Mouse (Mus musculus): ENCODE measurements around the gene Ttll5. TPM values are rescaled to one million over a fixed set of nuclear protein-coding genes. Genes with fewer than 3 reads are reported as not detected.

Ttll5 gene
- polyA plus RNA-seq, 1 experiment from 2014 or later: 13.9 TPM

DNA sequence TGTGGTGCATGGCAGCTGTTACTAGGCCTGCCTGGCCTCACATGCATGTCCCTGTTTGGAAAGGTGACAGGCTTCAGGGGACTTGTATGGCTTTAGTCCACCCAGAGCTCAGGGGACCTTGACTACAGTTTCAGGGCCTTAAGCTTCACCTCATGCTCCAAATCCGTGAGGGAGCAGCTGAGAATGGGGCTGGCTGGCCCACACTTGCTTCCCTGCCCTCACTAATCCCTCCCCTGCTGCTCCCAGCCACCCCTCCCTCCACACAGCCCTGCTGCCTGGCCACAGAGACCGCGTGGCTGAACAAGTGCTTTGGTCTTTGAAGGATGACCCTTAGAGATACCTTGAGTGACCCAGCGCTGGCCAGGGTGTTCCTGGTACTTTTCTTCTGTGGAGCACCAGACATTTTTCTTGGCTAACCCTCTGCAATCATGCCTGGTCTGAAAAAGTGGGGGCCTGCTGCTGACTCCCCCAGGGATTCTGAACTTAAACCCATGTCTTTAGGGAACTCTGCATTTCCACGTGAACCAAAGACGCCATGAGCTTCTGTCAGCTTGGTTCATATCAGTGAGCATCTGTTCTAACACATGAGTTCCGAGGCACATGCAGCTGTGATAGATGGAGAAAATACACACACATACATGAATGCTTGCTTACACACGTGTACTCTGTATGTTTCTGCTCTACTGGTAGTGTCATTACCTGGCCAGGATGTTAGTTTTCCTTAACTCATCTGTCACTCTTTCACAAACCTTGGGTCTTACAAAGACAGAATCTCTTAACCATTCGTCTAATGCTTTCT, 212.1 kb downstream of the Ttll5 start:
- no peak for ATAC-seq (ENCODE audit: borderline replicate concordance, extremely low read depth, low FRiP score, low TSS enrichment)
- H3K4me3 ChIP-seq: no peak overlapping the region
- H3K36me3 ChIP-seq: no peaks in the 10 kb centered on the region
- no peak overlapping the region for H3K4me2 ChIP-seq
- H3K9me3 ChIP-seq: no peaks in the 10 kb centered on the region
- H3K27ac ChIP-seq: peak overlapping the region; percentile 26
- H3K9ac ChIP-seq: no peak overlapping the region
- peaks cover 14% of the 10 kb centered on the region for H3K4me1 ChIP-seq
- no peaks in the 10 kb centered on the region for H3K27me3 ChIP-seq
- WGBS: 38% methylated on average over 9 of the region's 9 CpGs

DNA sequence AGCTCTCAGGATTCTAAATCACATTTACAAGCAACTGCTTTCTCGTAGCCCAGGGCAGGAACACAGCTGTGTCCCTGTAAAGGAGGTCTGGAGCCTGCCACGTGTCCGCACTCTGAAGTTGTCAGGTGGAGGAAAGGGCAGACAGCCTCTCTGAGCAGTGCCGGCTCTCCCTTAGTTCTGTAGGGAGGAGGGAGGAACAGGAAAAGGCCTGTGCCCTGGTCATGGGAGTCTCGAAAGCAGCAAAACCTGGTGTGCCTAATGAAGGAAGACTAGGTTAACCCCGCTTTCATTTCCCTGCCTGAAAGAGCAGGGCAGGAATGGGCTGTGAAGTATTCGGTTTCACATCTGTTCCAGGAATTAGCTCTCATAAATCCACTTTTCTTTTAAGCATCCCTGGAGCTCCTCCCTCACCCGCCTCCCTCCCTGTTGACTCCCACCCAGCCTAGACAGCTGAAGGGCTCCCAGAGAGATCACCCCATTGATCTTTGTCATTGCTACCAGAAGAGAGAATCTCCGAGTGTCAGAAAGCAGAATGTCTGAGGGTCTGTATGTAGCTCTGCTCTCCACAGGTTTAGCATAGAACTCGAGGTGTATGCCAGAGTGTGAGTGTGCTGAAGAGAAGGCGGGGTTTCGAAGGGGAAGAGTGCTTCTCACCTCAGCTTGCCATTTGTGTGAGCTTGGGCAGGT, 212.9 kb downstream of the Ttll5 start:
- WGBS: 22% methylated on average over 12 of the region's 12 CpGs
- Histone ChIP-seq H3K36me3 (no peaks in the 10 kb centered on the region), H3K27ac (peak overlapping the region; percentile 26), H3K4me1 (peaks cover 14% of the 10 kb centered on the region), H3K9ac (no peak overlapping the region), H3K27me3 (no peaks in the 10 kb centered on the region), H3K4me2 (no peak overlapping the region), H3K4me3 (no peak overlapping the region), H3K9me3 (no peaks in the 10 kb centered on the region)
- ATAC-seq (ENCODE audit: borderline replicate concordance, extremely low read depth, low FRiP score, low TSS enrichment): 0 out of 2 replicates have a peak, but pooled peaks have one; percentile 11

DNA sequence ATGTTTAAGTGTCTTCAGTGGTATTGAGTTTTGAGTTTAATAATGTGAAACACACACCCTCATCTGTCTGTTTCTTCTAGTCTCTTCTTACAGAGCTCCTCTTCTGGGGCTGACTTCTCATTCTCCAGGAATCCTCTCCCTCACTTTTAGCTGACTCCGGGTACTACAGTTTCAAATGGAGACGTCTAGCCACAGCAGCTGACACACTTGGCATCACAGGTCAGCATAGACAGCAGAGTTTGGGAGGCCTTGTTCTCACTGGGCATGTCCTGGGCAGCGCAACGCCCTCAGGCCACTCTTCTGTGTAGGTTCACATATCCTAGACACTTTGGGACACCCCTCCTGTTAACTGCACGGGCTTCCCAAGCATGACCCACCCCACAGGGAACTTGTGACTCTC, 214.6 kb downstream of the Ttll5 start:
- H3K27ac ChIP-seq: no peak overlapping the region
- H3K4me3 ChIP-seq: no peak overlapping the region
- no peak for ATAC-seq (ENCODE audit: borderline replicate concordance, extremely low read depth, low FRiP score, low TSS enrichment)
- H3K9ac ChIP-seq: no peak overlapping the region
- 83% methylated on average over 5 of the region's 5 CpGs for WGBS
- peaks cover 12% of the 10 kb centered on the region for H3K4me1 ChIP-seq
- H3K27me3 ChIP-seq: no peaks in the 10 kb centered on the region
- no peaks in the 10 kb centered on the region for H3K9me3 ChIP-seq
- H3K36me3 ChIP-seq: peaks cover 5% of the 10 kb centered on the region; the same call in 1 of the 2 replicates
- no peak overlapping the region for H3K4me2 ChIP-seq

DNA sequence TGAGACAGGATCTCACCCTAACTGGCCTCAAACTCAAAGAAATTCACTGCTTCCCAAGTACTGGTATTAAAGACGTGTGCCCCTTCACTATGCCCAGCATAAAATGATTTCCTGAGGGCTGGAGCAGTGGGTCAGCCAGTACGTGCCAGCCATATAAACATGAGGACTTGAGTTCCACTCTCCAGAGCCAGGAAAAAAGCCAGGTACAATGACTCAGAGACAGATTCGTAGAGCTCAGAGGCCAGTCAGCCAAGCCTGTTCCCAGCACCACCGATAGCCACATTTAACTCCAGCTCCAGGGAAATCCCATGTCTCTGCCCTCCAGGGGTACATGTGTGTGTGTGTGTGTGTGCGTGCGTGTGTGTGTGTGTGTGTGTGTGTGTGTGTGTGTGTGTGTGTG, 215.3 kb downstream of the Ttll5 start:
- WGBS: 75% methylated on average over 4 of the region's 6 CpGs
- H3K9me3 ChIP-seq: no peaks in the 10 kb centered on the region

DNA sequence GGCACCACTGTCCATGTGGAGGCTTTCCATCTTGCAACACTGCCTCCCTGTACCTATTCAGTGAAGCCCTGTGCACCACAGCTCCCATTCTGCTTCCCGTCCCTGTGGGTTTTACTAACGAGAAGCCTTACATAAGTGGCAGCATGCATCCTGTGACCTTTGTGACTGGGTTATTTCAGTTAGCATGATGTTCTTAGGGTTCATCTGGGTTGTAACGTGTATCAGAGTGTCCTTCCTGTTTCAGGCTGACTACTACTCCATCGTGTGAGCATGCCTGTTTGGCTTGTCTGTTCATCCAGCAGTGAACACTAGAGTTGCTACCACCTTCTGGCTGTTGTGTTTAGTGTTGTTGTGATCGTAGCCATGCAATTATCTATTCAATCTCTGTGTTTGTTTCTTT, 221.7 kb downstream of the Ttll5 start:
- WGBS: 78% methylated on average over 5 of the region's 5 CpGs
- Histone ChIP-seq H3K36me3 (peaks cover 5% of the 10 kb centered on the region; the same call in 1 of the 2 replicates), H3K4me2 (no peak overlapping the region)

More for the DNA sequence above, 215.3 kb downstream of the Ttll5 start:
- Histone ChIP-seq H3K36me3 (peaks cover 5% of the 10 kb centered on the region; the same call in 1 of the 2 replicates), H3K27ac (no peak overlapping the region), H3K9ac (no peak overlapping the region), H3K4me1 (peaks cover 12% of the 10 kb centered on the region), H3K4me2 (no peak overlapping the region), H3K27me3 (no peaks in the 10 kb centered on the region), H3K4me3 (no peak overlapping the region)
- no peak for ATAC-seq (ENCODE audit: borderline replicate concordance, extremely low read depth, low FRiP score, low TSS enrichment)

DNA sequence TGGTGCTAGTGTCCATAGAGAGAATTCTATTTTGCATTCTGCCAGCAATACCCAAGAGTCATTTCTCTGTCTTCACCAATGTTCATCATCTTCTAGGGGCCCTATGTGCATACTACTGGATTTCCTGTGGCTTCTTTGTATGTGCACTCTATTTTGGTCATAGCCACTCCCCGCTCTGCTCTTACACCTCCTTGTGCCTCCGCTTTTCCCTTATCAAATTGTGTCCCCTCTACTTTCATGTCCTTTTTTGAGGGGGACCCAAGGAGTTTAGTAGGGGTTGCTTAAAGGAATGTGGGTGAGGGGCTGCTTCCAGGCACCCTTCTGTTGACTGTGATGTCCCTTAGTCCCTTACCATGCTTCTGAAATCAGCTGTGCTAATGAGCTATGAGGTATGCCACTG, 222.3 kb downstream of the Ttll5 start:
- Histone ChIP-seq H3K27me3 (no peaks in the 10 kb centered on the region), H3K4me1 (no peaks in the 10 kb centered on the region), H3K36me3 (peaks cover 5% of the 10 kb centered on the region; the same call in 1 of the 2 replicates), H3K9ac (no peak overlapping the region), H3K4me2 (no peak overlapping the region), H3K27ac (no peak overlapping the region), H3K4me3 (no peak overlapping the region), H3K9me3 (no peaks in the 10 kb centered on the region)
- no peak for ATAC-seq (ENCODE audit: borderline replicate concordance, extremely low read depth, low FRiP score, low TSS enrichment)
- 95% methylated on average over 2 of the region's 2 CpGs for WGBS

More for the DNA sequence above, 221.7 kb downstream of the Ttll5 start:
- no peak overlapping the region for H3K27ac ChIP-seq
- H3K9ac ChIP-seq: no peak overlapping the region
- H3K9me3 ChIP-seq: no peaks in the 10 kb centered on the region
- no peaks in the 10 kb centered on the region for H3K4me1 ChIP-seq
- ATAC-seq (ENCODE audit: borderline replicate concordance, extremely low read depth, low FRiP score, low TSS enrichment): no peak
- H3K4me3 ChIP-seq: no peak overlapping the region
- H3K27me3 ChIP-seq: no peaks in the 10 kb centered on the region

DNA sequence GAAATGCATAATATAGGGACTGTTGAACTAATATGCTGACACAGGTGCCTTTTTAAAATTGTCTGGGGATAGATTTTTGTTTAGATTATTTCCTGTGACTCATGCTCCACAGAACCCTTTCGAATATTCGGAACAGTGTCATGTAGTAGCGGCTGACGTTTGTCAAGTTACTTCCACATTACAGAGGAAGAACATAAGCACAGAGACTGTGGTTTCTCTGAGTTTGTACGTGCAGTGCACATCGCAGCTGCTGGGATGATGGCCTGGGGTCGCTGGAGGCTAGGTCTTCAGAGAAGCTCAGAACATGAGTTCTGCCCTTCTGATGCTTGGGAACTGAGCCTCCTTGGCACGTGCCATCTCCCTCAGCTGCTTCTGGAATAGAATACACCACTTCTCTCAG, 222.9 kb downstream of the Ttll5 start:
- no peaks in the 10 kb centered on the region for H3K27me3 ChIP-seq
- no peak overlapping the region for H3K4me2 ChIP-seq
- H3K9ac ChIP-seq: no peak overlapping the region
- peaks cover 5% of the 10 kb centered on the region; the same call in 1 of the 2 replicates for H3K36me3 ChIP-seq
- H3K27ac ChIP-seq: no peak overlapping the region
- no peak overlapping the region for H3K4me3 ChIP-seq
- H3K4me1 ChIP-seq: no peaks in the 10 kb centered on the region
- H3K9me3 ChIP-seq: no peaks in the 10 kb centered on the region
- WGBS: 72% methylated on average over 8 of the region's 8 CpGs
- ATAC-seq (ENCODE audit: borderline replicate concordance, extremely low read depth, low FRiP score, low TSS enrichment): no peak

DNA sequence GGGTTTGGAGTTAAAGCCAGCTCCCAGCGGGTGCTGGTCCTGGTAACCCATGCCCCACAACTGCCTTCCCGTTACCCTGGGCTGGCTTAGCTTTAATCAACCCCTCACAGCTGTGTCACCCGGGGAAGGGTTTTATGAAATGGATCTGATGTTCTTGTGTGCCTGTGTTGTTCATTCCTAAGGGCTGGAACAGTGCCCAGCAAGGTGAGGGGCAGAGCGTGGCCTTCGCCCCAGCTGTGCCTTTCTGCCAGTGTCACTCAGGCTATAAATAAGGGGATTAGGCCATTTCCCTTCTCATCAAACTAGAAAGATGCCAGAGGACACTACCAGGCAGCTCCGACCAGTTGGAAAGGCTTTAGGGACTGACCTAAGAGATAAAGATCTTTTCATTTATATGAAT, 225.4 kb downstream of the Ttll5 start:
- Histone ChIP-seq H3K36me3 (no peaks in the 10 kb centered on the region), H3K27me3 (no peaks in the 10 kb centered on the region), H3K9me3 (no peaks in the 10 kb centered on the region), H3K4me3 (no peak overlapping the region), H3K4me1 (no peaks in the 10 kb centered on the region), H3K27ac (no peak overlapping the region), H3K9ac (no peak overlapping the region), H3K4me2 (no peak overlapping the region)
- WGBS: 74% methylated on average over 6 of the region's 6 CpGs
- no peak for ATAC-seq (ENCODE audit: borderline replicate concordance, extremely low read depth, low FRiP score, low TSS enrichment)

DNA sequence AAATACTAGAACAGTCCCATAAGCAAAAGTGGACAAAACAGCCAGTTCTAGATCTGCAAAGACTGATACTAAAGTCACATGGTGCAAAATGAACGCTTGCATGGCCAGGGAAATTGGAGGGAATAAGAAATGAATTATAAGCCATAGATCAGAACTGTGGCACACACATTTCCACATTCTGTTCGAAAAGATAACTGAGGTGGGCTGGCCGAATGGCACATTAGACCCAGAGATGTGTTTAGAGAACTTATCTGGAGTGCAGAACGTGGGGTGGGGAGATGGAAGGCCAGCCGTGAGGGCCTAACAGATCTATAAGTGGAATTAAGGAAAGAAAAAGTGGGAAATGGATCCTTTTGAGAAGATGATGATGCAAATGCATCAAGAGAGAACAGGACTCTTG, 227.0 kb downstream of the Ttll5 start:
- H3K9me3 ChIP-seq: no peaks in the 10 kb centered on the region
- H3K9ac ChIP-seq: no peak overlapping the region
- no peaks in the 10 kb centered on the region for H3K27me3 ChIP-seq
- no peak overlapping the region for H3K4me2 ChIP-seq
- H3K27ac ChIP-seq: no peak overlapping the region
- peaks cover 10% of the 10 kb centered on the region for H3K36me3 ChIP-seq
- no peak for ATAC-seq (ENCODE audit: borderline replicate concordance, extremely low read depth, low FRiP score, low TSS enrichment)
- 75% methylated on average over 5 of the region's 5 CpGs for WGBS
- no peaks in the 10 kb centered on the region for H3K4me1 ChIP-seq
- no peak overlapping the region for H3K4me3 ChIP-seq

DNA sequence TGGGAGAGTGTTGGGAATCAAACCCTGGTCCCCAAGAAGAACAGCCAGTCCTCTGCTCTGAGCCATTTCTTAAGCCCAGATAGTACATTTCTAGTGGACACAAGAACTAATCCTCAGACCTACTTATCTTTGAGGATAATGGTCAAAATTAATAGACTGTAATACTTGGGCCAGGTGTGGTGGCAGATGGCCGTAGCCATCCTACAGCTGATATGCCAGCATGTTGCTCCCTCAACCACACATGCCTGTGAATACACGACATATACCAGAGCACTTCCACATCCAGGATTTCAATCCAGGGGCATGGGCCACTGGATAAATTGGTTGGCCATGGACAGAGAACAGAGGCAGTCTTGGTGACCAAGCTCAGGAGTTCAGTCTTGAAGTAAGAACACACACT, 230.8 kb downstream of the Ttll5 start:
- Histone ChIP-seq H3K4me1 (no peaks in the 10 kb centered on the region), H3K9ac (no peak overlapping the region), H3K9me3 (no peaks in the 10 kb centered on the region), H3K27ac (no peak overlapping the region), H3K27me3 (no peaks in the 10 kb centered on the region), H3K4me2 (no peak overlapping the region), H3K36me3 (peaks cover 33% of the 10 kb centered on the region), H3K4me3 (no peak overlapping the region)
- no peak for ATAC-seq (ENCODE audit: borderline replicate concordance, extremely low read depth, low FRiP score, low TSS enrichment)
- WGBS: 88% methylated on average over 2 of the region's 2 CpGs

DNA sequence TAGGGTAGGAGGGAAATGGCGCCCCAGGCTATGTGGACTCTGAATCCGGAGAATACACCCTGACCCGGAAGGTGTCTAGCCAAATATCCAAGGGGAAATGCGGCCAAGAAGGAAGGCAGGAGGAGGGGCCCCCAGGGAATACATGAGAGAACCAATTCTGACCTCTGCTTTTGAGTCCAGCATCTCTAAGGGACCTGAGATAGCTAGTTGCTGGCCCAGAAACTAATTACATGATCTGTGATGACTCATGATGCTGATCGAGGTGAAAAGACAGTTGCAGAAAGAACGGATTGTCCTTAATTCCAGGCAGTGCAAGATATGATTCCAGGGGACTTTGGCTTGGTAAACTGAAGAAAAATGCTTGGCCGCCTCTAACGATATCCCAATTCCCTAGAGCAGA, 232.5 kb downstream of the Ttll5 start:
- H3K9ac ChIP-seq: no peak overlapping the region
- H3K27me3 ChIP-seq: no peaks in the 10 kb centered on the region
- no peak overlapping the region for H3K27ac ChIP-seq
- WGBS: 88% methylated on average over 8 of the region's 8 CpGs
- H3K4me3 ChIP-seq: no peak overlapping the region
- no peaks in the 10 kb centered on the region for H3K4me1 ChIP-seq
- H3K9me3 ChIP-seq: no peaks in the 10 kb centered on the region
- peaks cover 39% of the 10 kb centered on the region for H3K36me3 ChIP-seq
- no peak overlapping the region for H3K4me2 ChIP-seq
- no peak for ATAC-seq (ENCODE audit: borderline replicate concordance, extremely low read depth, low FRiP score, low TSS enrichment)

DNA sequence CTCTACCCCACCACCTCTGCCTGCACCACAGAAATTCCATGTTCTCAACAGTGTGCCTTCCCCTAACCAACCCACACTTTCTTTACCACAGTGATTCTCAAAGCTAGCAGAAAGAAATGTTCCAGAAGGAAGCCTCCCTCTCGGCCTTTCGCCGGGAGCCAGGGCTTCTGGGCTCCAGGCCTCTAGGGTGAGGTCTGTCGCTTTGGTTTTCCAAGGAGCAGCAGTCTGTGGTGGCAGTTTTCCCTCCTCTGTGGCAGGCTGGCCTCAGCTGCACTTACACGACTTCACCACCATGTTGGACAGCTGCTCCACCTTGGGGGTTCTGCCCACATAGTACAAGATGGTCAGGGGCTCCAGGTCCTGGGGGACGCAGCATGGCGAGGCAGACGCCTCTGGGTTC, 233.1 kb downstream of the Ttll5 start:
- H3K4me1 ChIP-seq: no peaks in the 10 kb centered on the region
- H3K36me3 ChIP-seq: peaks cover 41% of the 10 kb centered on the region
- H3K4me3 ChIP-seq: no peak overlapping the region
- no peak overlapping the region for H3K9ac ChIP-seq
- H3K27me3 ChIP-seq: no peaks in the 10 kb centered on the region
- H3K4me2 ChIP-seq: no peak overlapping the region
- 84% methylated on average over 8 of the region's 8 CpGs for WGBS
- H3K27ac ChIP-seq: no peak overlapping the region
- no peak for ATAC-seq (ENCODE audit: borderline replicate concordance, extremely low read depth, low FRiP score, low TSS enrichment)
- H3K9me3 ChIP-seq: no peaks in the 10 kb centered on the region
